In genomic region chr3:138744030-138744774, GRCm38 (mm10) we compare ENCODE assay signal across 8 mouse cellular contexts. TPM values are rescaled to one million over a fixed set of nuclear protein-coding genes. Genes with fewer than 3 reads are reported as not detected.
DNase-seq lines count a peak whose midpoint lies in the region; ATAC-seq and TF ChIP-seq lines count a peak whose summit lies in the region.

No protein-coding gene starts in this region.

- no peaks in the 10 kb centered on the region for H3K9me3 ChIP-seq in heart, embryonic 10.5 days
- H3K9me3 ChIP-seq in forebrain, embryonic 12.5 days, result no peaks in the 10 kb centered on the region
- H3K9me3 ChIP-seq in liver, embryonic 14.5 days (ENCODE audit: control insufficient read depth, low read length), result no peaks in the 10 kb centered on the region

- peak overlapping the region; percentile 80 for H3K4me2 ChIP-seq in forebrain, embryonic 12.5 days
- peak overlapping the region; percentile 92; the same call in 1 of the 2 replicates for H3K4me2 ChIP-seq in liver, embryonic 14.5 days (ENCODE audit: low read depth)

- TF ChIP-seq EP300 in liver, embryonic 14.5 days (IDR thresholded peaks at IDR 0.05; ENCODE audit: low read depth), result no peak

- peaks cover 29% of the 10 kb centered on the region for H3K4me1 ChIP-seq in heart, embryonic 10.5 days
- peaks cover 26% of the 10 kb centered on the region for H3K4me1 ChIP-seq in forebrain, embryonic 12.5 days
- peaks cover 2 to 14% of the 10 kb centered on the region in 2 experiments; a peak in 3 of 4 replicates for H3K4me1 ChIP-seq in liver, embryonic 14.5 days (replicated peaks; ENCODE audit: control insufficient read depth in 2 of 2, insufficient read depth in 2 of 2, low read length in 1 of 2)

- no peak for DNase-seq in heart, embryonic 10.5 days (ENCODE audit: low spot score)
- no peak for DNase-seq in heart, adult 11 months
- DNase-seq in 3T3-L1 (ENCODE audit: low read depth, low spot score), result peak; percentile 29
- DNase-seq in liver, embryonic 14.5 days (ENCODE audit: low read depth in 3 of 3, low spot score in 3 of 3), result no peak
- DNase-seq in adrenal gland, postnatal 10 days, result no peak
- DNase-seq in gastrocnemius, adult 18-20 months (ENCODE audit: low spot score), result no peak
- no peak for DNase-seq in lung, postnatal 10 days

- peak overlapping the region; percentile 79; the same call in 1 of the 2 replicates for H3K4me3 ChIP-seq in heart, embryonic 10.5 days
- H3K4me3 ChIP-seq in forebrain, embryonic 12.5 days (replicated peaks), result peak overlapping the region; percentile 78
- no peak overlapping the region for H3K4me3 ChIP-seq in liver, embryonic 14.5 days (ENCODE audit: insufficient read depth in 1 of 2, low read depth in 2 of 2, low read length in 2 of 2)

- peak overlapping the region; percentile 83 for H3K9ac ChIP-seq in forebrain, embryonic 12.5 days
- H3K9ac ChIP-seq in liver, embryonic 14.5 days (replicated peaks), result no peak overlapping the region

- 44% methylated on average over 8 of the region's 8 CpGs for WGBS in heart, embryonic 10.5 days
- WGBS in forebrain, embryonic 12.5 days, result 24% methylated on average over 8 of the region's 8 CpGs
- WGBS in liver, embryonic 14.5 days (ENCODE audit: insufficient replicate concordance), result 43% methylated on average over 8 of the region's 8 CpGs

- H3K36me3 ChIP-seq in heart, embryonic 10.5 days, result no peaks in the 10 kb centered on the region
- H3K36me3 ChIP-seq in forebrain, embryonic 12.5 days (replicated peaks), result no peaks in the 10 kb centered on the region
- no peaks in the 10 kb centered on the region for H3K36me3 ChIP-seq in liver, embryonic 14.5 days (replicated peaks; ENCODE audit: control insufficient read depth, insufficient read depth, low read depth)

- no peak overlapping the region for H3K27ac ChIP-seq in heart, embryonic 10.5 days
- H3K27ac ChIP-seq in forebrain, embryonic 12.5 days, result no peak overlapping the region
- H3K27ac ChIP-seq in liver, embryonic 14.5 days, result no peak overlapping the region

- no peak for TF ChIP-seq CTCF in liver, embryonic 14.5 days (IDR thresholded peaks at IDR 0.05; ENCODE audit: low read depth)

- H3K27me3 ChIP-seq in heart, embryonic 10.5 days (ENCODE audit: insufficient read depth, poor library complexity, severe bottlenecking), result peaks cover 16% of the 10 kb centered on the region
- H3K27me3 ChIP-seq in forebrain, embryonic 12.5 days, result peaks cover 13% of the 10 kb centered on the region
- peaks cover 31% of the 10 kb centered on the region for H3K27me3 ChIP-seq in liver, embryonic 14.5 days (ENCODE audit: control insufficient read depth, insufficient read depth, low read length)

- ATAC-seq in forebrain, embryonic 12.5 days (ENCODE audit: low FRiP score), result no peak
- no peak for ATAC-seq in liver, embryonic 14.5 days (ENCODE audit: insufficient read depth)

RNA-seq across cellular contexts. Expression of gene Tspan5, which starts 2.2 kb away (rescaled TPM):
- polyA plus RNA-seq in heart, embryonic 10.5 days (2016; fragmentation: Nextera tagmentation; extraction: Ambion mirVana), result 13.6 and 15.0 TPM in 2 replicates
- 61.5 and 62.4 TPM in 2 replicates for polyA plus RNA-seq in forebrain, embryonic 12.5 days (2016; fragmentation: Nextera tagmentation; extraction: Ambion mirVana)
- 1.9 and 2.0 TPM in 2 replicates for polyA plus RNA-seq in liver, embryonic 14.5 days (2012; rRNA removed)
- 2.9 and 3.1 TPM in 2 replicates for polyA plus RNA-seq in liver, embryonic 14.5 days (2014; fragmentation: Nextera tagmentation; extraction: Ambion mirVana)
- total RNA-seq in adrenal gland, postnatal 10 days (2021), result 10 to 100 TPM; 30.0 to 30.8 TPM
- total RNA-seq in gastrocnemius, adult 18-20 months (2021), result 1 to 10 TPM; 2.1 to 2.2 TPM

Comparison
In these comparisons a context has a peak if more than half of its experiments do, and no peak if none do; other contexts are left out.
1. H3K4me3 ChIP-seq: peak in heart, embryonic 10.5 days (single experiment) and forebrain, embryonic 12.5 days (single experiment); none in liver, embryonic 14.5 days (0 of 2).